Mouse (Mus musculus) lung, embryonic 14.5 days (tissue): ENCODE measurements around the gene Fam209. TPM values are rescaled to one million over a fixed set of nuclear protein-coding genes. Genes with fewer than 3 reads are reported as not detected.

Source experiments
- ATAC-seq: fragments of 200-750 bp; cut with Nextera tagmentation; 2 replicates; pipeline ENCODE4 v1.8.0; 2017; ENCODE audit warnings: mild to moderate bottlenecking, moderate TSS enrichment, moderate library complexity; ENCODE audit not compliant: insufficient read depth
- DNase-seq: peaks from one replicate; pipeline ENCODE4 v3.0.0-alpha.2; 2015
- H3K27ac ChIP-seq: fragments of 300-500 bp; sonication (generic); 2 replicates; pipeline ENCODE4 v1.5.1; 2014; ENCODE audit warnings: low read depth, mild to moderate bottlenecking, moderate library complexity
- H3K27me3 ChIP-seq: fragments of 300-500 bp; sonication (generic); 2 replicates; pipeline ENCODE4 v1.6.1; 2014; ENCODE audit warnings: low read length, control low read depth; ENCODE audit not compliant: insufficient read depth
- H3K36me3 ChIP-seq: fragments of 300-500 bp; sonication (generic); 2 replicates; pipeline ENCODE4 v1.6.1; 2014; ENCODE audit warnings: control low read depth; ENCODE audit not compliant: insufficient read depth
- H3K4me1 ChIP-seq: fragments of 300-500 bp; sonication (generic); 2 replicates; pipeline ENCODE4 v1.6.1; 2014; ENCODE audit warnings: antibody characterized with exemption, control low read depth; ENCODE audit not compliant: insufficient read depth
- H3K4me2 ChIP-seq: fragments of 300-500 bp; sonication (generic); 2 replicates; pipeline ENCODE4 v1.6.1; 2014; ENCODE audit warnings: mild to moderate bottlenecking
- H3K4me3 ChIP-seq: fragments of 300-500 bp; sonication (generic); 2 replicates; pipeline ENCODE4 v1.5.1; 2014; ENCODE audit warnings: low read depth, low read length
- H3K9ac ChIP-seq: fragments of 300-500 bp; sonication (generic); 2 replicates; pipeline ENCODE4 v1.6.1; 2014
- H3K9me3 ChIP-seq: fragments of 300-500 bp; sonication (generic); 2 replicates; pipeline ENCODE4 v1.6.1; 2016; ENCODE audit warnings: low read depth, low read length, control low read depth
- CTCF ChIP-seq: IDR thresholded peaks from 2 replicates; pipeline ENCODE4 v1.5.1; 2016; ENCODE audit warnings: antibody characterized with exemption, low read depth
- WGBS: fragments of 180-500 bp; shearing (Covaris S2); extraction: QIAGEN DNeasy Blood & Tissue Kit; methylation state at CpG from one replicate; pipeline ENCODE4 v1.1.7; 2014; 5-methylcytosine and 5-hydroxymethylcytosine counted together
- polyA plus RNA-seq: library from polyadenylated mRNA; unstranded; fragments of >200 nt; fragmentation: Nextera tagmentation; extraction: Ambion mirVana; gene quantifications from 2 replicates; pipeline ENCODE4 v1.2.1, GENCODE M21; 2014

The Fam209 gene
- polyA plus RNA-seq: 0.28 TPM in 1 of 2 replicates, not detected in the other

GRCm38 (mm10) chr2:172472318-172472717 is at the start of gene Fam209:
TSS of gene Fam209 (plus strand) at chr2:172472520.
- ATAC-seq: no peak
- TF ChIP-seq CTCF: no peak
- H3K27ac ChIP-seq: peak within 1 kb of the TSS; percentile 12; the same call in 1 of the 2 replicates

GRCm38 (mm10) chr2:172430609-172431008 is 41.7 kb upstream of the Fam209 start:
- Histone ChIP-seq H3K9me3 (no peaks in the 10 kb centered on the region), H3K27ac (peak overlapping the region; percentile 2; the same call in 1 of the 2 replicates), H3K27me3 (no peaks in the 10 kb centered on the region), H3K4me1 (no peaks in the 10 kb centered on the region), H3K4me3 (no peak overlapping the region), H3K4me2 (no peak overlapping the region), H3K9ac (no peak overlapping the region), H3K36me3 (no peaks in the 10 kb centered on the region)
- DNase-seq: peak; percentile 93
- WGBS: 16% methylated on average over 1 of the region's 1 CpGs
- peak; percentile 94 for ATAC-seq
- TF ChIP-seq CTCF: no peak

More at GRCm38 (mm10) chr2:172472318-172472717, at the start of gene Fam209:
- H3K36me3 ChIP-seq: peaks cover 30% of the 10 kb centered on the region
- H3K4me2 ChIP-seq: no peak within 1 kb of the TSS
- H3K4me3 ChIP-seq: no peak within 1 kb of the TSS
- no peaks in the 10 kb centered on the region for H3K9me3 ChIP-seq
- WGBS: 85% methylated on average over 11 of the region's 11 CpGs
- no peak for DNase-seq
- H3K27me3 ChIP-seq: no peaks in the 10 kb centered on the region
- no peaks in the 10 kb centered on the region; the same call in 1 of the 2 replicates for H3K4me1 ChIP-seq
- no peak within 1 kb of the TSS for H3K9ac ChIP-seq

GRCm38 (mm10) chr2:172433746-172434145 is 38.6 kb upstream of the Fam209 start:
- no peak for DNase-seq

GRCm38 (mm10) chr2:172437371-172437952 is 34.9 kb upstream of the Fam209 start:
- no peak for DNase-seq
- Histone ChIP-seq H3K4me1 (no peaks in the 10 kb centered on the region), H3K9ac (no peak overlapping the region), H3K4me3 (no peak overlapping the region), H3K27me3 (no peaks in the 10 kb centered on the region), H3K9me3 (no peaks in the 10 kb centered on the region), H3K36me3 (no peaks in the 10 kb centered on the region), H3K27ac (no peak overlapping the region), H3K4me2 (no peak overlapping the region)
- no peak for TF ChIP-seq CTCF
- ATAC-seq: no peak
- 50% methylated on average over 16 of the region's 16 CpGs for whole genome bisulfite sequencing

More at GRCm38 (mm10) chr2:172433746-172434145, 38.6 kb upstream of the Fam209 start:
- ATAC-seq: no peak
- no peak for TF ChIP-seq CTCF
- no peaks in the 10 kb centered on the region for H3K36me3 ChIP-seq
- no peaks in the 10 kb centered on the region for H3K9me3 ChIP-seq
- no peak overlapping the region for H3K4me2 ChIP-seq
- no peak overlapping the region for H3K9ac ChIP-seq
- no peak overlapping the region for H3K27ac ChIP-seq
- WGBS: 27% methylated on average over 5 of the region's 5 CpGs
- no peaks in the 10 kb centered on the region for H3K27me3 ChIP-seq
- H3K4me1 ChIP-seq: no peaks in the 10 kb centered on the region
- H3K4me3 ChIP-seq: no peak overlapping the region

- 1% methylated on average over 35 of the region's 35 CpGs for WGBS
- no peaks in the 10 kb centered on the region for H3K4me1 ChIP-seq
- H3K4me2 ChIP-seq: peak within 1 kb of the TSS; percentile 87
- ATAC-seq (peak; percentile 96), DNase-seq (peak; percentile 99)
- 0 out of 2 replicates have a peak, but pooled peaks have one; percentile 1 for TF ChIP-seq CTCF
- peak within 1 kb of the TSS; percentile 55 for H3K9ac ChIP-seq
- H3K9me3 ChIP-seq: no peaks in the 10 kb centered on the region
- peak within 1 kb of the TSS; percentile 78 for H3K4me3 ChIP-seq
- H3K27ac ChIP-seq: peak within 1 kb of the TSS; percentile 76
- no peaks in the 10 kb centered on the region for H3K27me3 ChIP-seq
- peaks cover 3% of the 10 kb centered on the region; the same call in 1 of the 2 replicates for H3K36me3 ChIP-seq
Observed at GRCm38 (mm10) chr2:172439843-172440639, 32.3 kb upstream of the Fam209 start, which contains the start of gene Rtf2. TSS of gene Rtf2 (plus strand) at chr2:172440556.

- DNase-seq (no peak), ATAC-seq (peak; percentile 53)
- Histone ChIP-seq H3K4me3 (peak overlapping the region; percentile 78), H3K9me3 (no peaks in the 10 kb centered on the region), H3K4me1 (no peaks in the 10 kb centered on the region), H3K27ac (peak overlapping the region; percentile 50), H3K4me2 (peak overlapping the region; percentile 87), H3K27me3 (no peaks in the 10 kb centered on the region), H3K36me3 (peaks cover 9% of the 10 kb centered on the region; the same call in 1 of the 2 replicates), H3K9ac (peak overlapping the region; percentile 55)
- no peak for TF ChIP-seq CTCF
- under 1% methylated on average over 21 of the region's 21 CpGs for WGBS
Observed at GRCm38 (mm10) chr2:172440640-172441005, 31.7 kb upstream of the Fam209 start.

GRCm38 (mm10) chr2:172441176-172441575 is 31.1 kb upstream of the Fam209 start:
- Histone ChIP-seq H3K4me3 (peak overlapping the region; percentile 78), H3K4me2 (peak overlapping the region; percentile 87), H3K4me1 (no peaks in the 10 kb centered on the region), H3K27me3 (no peaks in the 10 kb centered on the region), H3K27ac (no peak overlapping the region), H3K9ac (peak overlapping the region; percentile 55), H3K36me3 (peaks cover 14% of the 10 kb centered on the region; the same call in 1 of the 2 replicates), H3K9me3 (no peaks in the 10 kb centered on the region)
- WGBS: 27% methylated on average over 6 of the region's 6 CpGs
- no peak for TF ChIP-seq CTCF
- ATAC-seq (no peak), DNase-seq (no peak)
